ENCODE assay signal across 12 mouse cellular contexts in genomic region chr7:119875776-119876440, GRCm38 (mm10). TPM values are rescaled to one million over a fixed set of nuclear protein-coding genes. Genes with fewer than 3 reads are reported as not detected.
DNase-seq lines count a peak whose midpoint lies in the region; ATAC-seq lines count a peak whose summit lies in the region.
"Had no signal": no experiment of that assay in that cellular context is flagged by ENCODE, and none has a peak within 500 bp of the region (broad histone marks: within the 10 kb centered on the region; RNA-seq: fewer than 3 reads in every experiment).

No protein-coding gene starts in this region.

- ATAC-seq in monocyte, adult 5-6 weeks (replicated peaks; ENCODE audit: insufficient number of reproducible peaks, low FRiP score, low TSS enrichment, poor library complexity, severe bottlenecking): no peak
- ATAC-seq in activated CD4-positive, CD25-positive, alpha-beta regulatory T cell, adult 4 months: no peak

- no peaks in the 10 kb centered on the region for H3K27me3 ChIP-seq in embryonic facial prominence, embryonic 10.5 days (replicated peaks; ENCODE audit: low read depth, poor library complexity, severe bottlenecking)
- H3K27me3 ChIP-seq: embryonic facial prominence, embryonic 13.5 days had no signal

- no peak overlapping the region for H3K4me3 ChIP-seq in embryonic facial prominence, embryonic 10.5 days
- H3K4me3 ChIP-seq: embryonic facial prominence, embryonic 13.5 days; heart, adult 2 months had no signal

- peak; percentile 36 for DNase-seq in heart, adult 8-10 months (ENCODE audit: low spot score)
- DNase-seq in heart, postnatal 36 days: no peak
- peak; percentile 90 for DNase-seq in brain, adult 2 months (ENCODE audit: low read depth, low spot score)
- DNase-seq in cerebellum, postnatal 36 days: peak; percentile 21 to 35
- peak; percentile 63 to 73 for DNase-seq in left cerebral cortex, adult 18-20 months (ENCODE audit: low spot score in 2 of 2)
- no peak for DNase-seq in embryonic facial prominence, embryonic 10.5 days (ENCODE audit: low spot score)
- DNase-seq: thymus, postnatal 14 days had no signal

- intact Hi-C loops in heart, postnatal 36 days (cut with DNase I): no loop called here

- no peak overlapping the region for H3K27ac ChIP-seq in embryonic facial prominence, embryonic 10.5 days (replicated peaks)
- H3K27ac ChIP-seq: embryonic facial prominence, embryonic 13.5 days; heart, adult 2 months; liver, embryonic 14.5 days had no signal

- peaks cover 26% of the 10 kb centered on the region for H3K36me3 ChIP-seq in embryonic facial prominence, embryonic 10.5 days (replicated peaks)

- no peaks in the 10 kb centered on the region for H3K9me3 ChIP-seq in embryonic facial prominence, embryonic 10.5 days
- H3K9me3 ChIP-seq: embryonic facial prominence, embryonic 13.5 days had no signal

- 68% methylated on average over 3 of the region's 3 CpGs for WGBS in embryonic facial prominence, embryonic 10.5 days

- no peaks in the 10 kb centered on the region for H3K4me1 ChIP-seq in embryonic facial prominence, embryonic 10.5 days
- H3K4me1 ChIP-seq: embryonic facial prominence, embryonic 13.5 days had no signal

RNA-seq across cellular contexts. Expression of gene Lyrm1, which starts 19.8 kb away (rescaled TPM):
- 10 to 100 TPM in 2 of 4 experiments, 1 to 10 TPM in 2; 9.1 to 10.7 (median 10.0) TPM for total RNA-seq in heart, adult 8-10 months (2022)
- 1 to 10 TPM; 7.9 to 9.0 TPM for total RNA-seq in heart, postnatal 36 days (2021)
- total RNA-seq in left cerebral cortex, adult 18-20 months (2021): 10 to 100 TPM; 13.5 to 13.8 TPM
- 4.4 to 8.8 TPM (median 8.6 TPM) in 3 replicates for total RNA-seq in monocyte, adult 5-6 weeks (2017)
- polyA plus RNA-seq in embryonic facial prominence, embryonic 10.5 days (2016; fragmentation: Nextera tagmentation; extraction: Ambion mirVana): 8.0 and 8.6 TPM in 2 replicates
- 10 to 100 TPM; 20.3 to 22.3 TPM for polyA plus RNA-seq in activated CD4-positive, CD25-positive, alpha-beta regulatory T cell, adult 4 months (2017; shearing (Covaris generic))

RNA-seq across cellular contexts. Expression of gene Dcun1d3, which starts 20.2 kb away (rescaled TPM):
- 10 to 100 TPM in 3 of 4 experiments, 1 to 10 TPM in 1; 9.4 to 16.1 (median 14.2) TPM for total RNA-seq in heart, adult 8-10 months (2022)
- 10 to 100 TPM in 1 of 2 experiments, 1 to 10 TPM in 1; 9.2 to 14.5 TPM for total RNA-seq in heart, postnatal 36 days (2021)
- total RNA-seq in left cerebral cortex, adult 18-20 months (2021): 10 to 100 TPM; 30.9 to 31.3 TPM
- total RNA-seq in monocyte, adult 5-6 weeks (2017): 7.1 to 13.6 TPM (median 11.6 TPM) in 3 replicates
- polyA plus RNA-seq in embryonic facial prominence, embryonic 10.5 days (2016; fragmentation: Nextera tagmentation; extraction: Ambion mirVana): 12.3 and 14.1 TPM in 2 replicates
- polyA plus RNA-seq in activated CD4-positive, CD25-positive, alpha-beta regulatory T cell, adult 4 months (2017; shearing (Covaris generic)): 1 to 10 TPM; 6.1 to 7.7 TPM

Comparison
In these comparisons a context has a peak if more than half of its experiments do, and no peak if none do; other contexts are left out.
1. DNase-seq: peak in heart, adult 8-10 months (single experiment), brain, adult 2 months (single experiment), cerebellum, postnatal 36 days (2 of 2) and left cerebral cortex, adult 18-20 months (2 of 2); none in heart, postnatal 36 days (0 of 2) and embryonic facial prominence, embryonic 10.5 days (single experiment).